Mouse (Mus musculus): Measurements from ENCODE around the gene Spata16. TPM values are rescaled to one million over a fixed set of nuclear protein-coding genes. Genes with fewer than 3 reads are reported as not detected.

The Spata16 gene
- polyA plus RNA-seq, 1 experiment from 2014 or later = not detected

- H3K4me1 ChIP-seq (ENCODE audit: control insufficient read depth, low read depth, low read length) = no peaks in the 10 kb centered on the region
- no peak for ATAC-seq (ENCODE audit: low read depth)
- H3K36me3 ChIP-seq (ENCODE audit: control insufficient read depth, insufficient read depth) = no peaks in the 10 kb centered on the region
- no peak overlapping the region for H3K4me3 ChIP-seq (ENCODE audit: low read depth, low read length)
- H3K27me3 ChIP-seq (ENCODE audit: control insufficient read depth, insufficient read depth, low read depth, low read length) = no peaks in the 10 kb centered on the region
- no peaks in the 10 kb centered on the region for H3K9me3 ChIP-seq (replicated peaks; ENCODE audit: control insufficient read depth, low read length)
- H3K9ac ChIP-seq (ENCODE audit: low read depth, low read length) = no peak overlapping the region
- no peak overlapping the region for H3K27ac ChIP-seq (ENCODE audit: low read length)
- no peak overlapping the region for H3K4me2 ChIP-seq (ENCODE audit: low read depth, low read length)
Measured at GRCm38 (mm10) chr3:26850207-26850606, 212.8 kb downstream of the Spata16 start.

GRCm38 (mm10) chr3:26850691-26851563 lies 213.5 kb downstream of the Spata16 start:
- H3K4me2 ChIP-seq (ENCODE audit: low read depth, low read length) = no peak overlapping the region
- H3K4me3 ChIP-seq (ENCODE audit: low read depth, low read length) = no peak overlapping the region
- H3K36me3 ChIP-seq (ENCODE audit: control insufficient read depth, insufficient read depth) = no peaks in the 10 kb centered on the region
- H3K27me3 ChIP-seq (ENCODE audit: control insufficient read depth, insufficient read depth, low read depth, low read length) = no peaks in the 10 kb centered on the region
- H3K4me1 ChIP-seq (ENCODE audit: control insufficient read depth, low read depth, low read length) = no peaks in the 10 kb centered on the region
- 55% methylated on average over 9 of the region's 9 CpGs for WGBS (ENCODE audit: insufficient replicate concordance)
- no peak for ATAC-seq (ENCODE audit: low read depth)
- H3K27ac ChIP-seq (ENCODE audit: low read length) = no peak overlapping the region
- H3K9ac ChIP-seq (ENCODE audit: low read depth, low read length) = no peak overlapping the region
- no peaks in the 10 kb centered on the region for H3K9me3 ChIP-seq (replicated peaks; ENCODE audit: control insufficient read depth, low read length)

GRCm38 (mm10) chr3:26853557-26853956 lies 216.1 kb downstream of the Spata16 start:
- H3K36me3 ChIP-seq (ENCODE audit: control insufficient read depth, insufficient read depth) = no peaks in the 10 kb centered on the region
- H3K9me3 ChIP-seq (replicated peaks; ENCODE audit: control insufficient read depth, low read length) = no peaks in the 10 kb centered on the region
- WGBS (ENCODE audit: insufficient replicate concordance) = 57% methylated on average over 5 of the region's 5 CpGs
- ATAC-seq (ENCODE audit: low read depth) = no peak
- no peak overlapping the region for H3K9ac ChIP-seq (ENCODE audit: low read depth, low read length)
- no peaks in the 10 kb centered on the region for H3K4me1 ChIP-seq (ENCODE audit: control insufficient read depth, low read depth, low read length)
- no peak overlapping the region for H3K4me2 ChIP-seq (ENCODE audit: low read depth, low read length)
- H3K27ac ChIP-seq (ENCODE audit: low read length) = no peak overlapping the region
- H3K4me3 ChIP-seq (ENCODE audit: low read depth, low read length) = no peak overlapping the region
- H3K27me3 ChIP-seq (ENCODE audit: control insufficient read depth, insufficient read depth, low read depth, low read length) = no peaks in the 10 kb centered on the region

- Histone ChIP-seq H3K4me3 (ENCODE audit: low read depth, low read length) (no peak overlapping the region), H3K27me3 (ENCODE audit: control insufficient read depth, insufficient read depth, low read depth, low read length) (no peaks in the 10 kb centered on the region), H3K4me1 (ENCODE audit: control insufficient read depth, low read depth, low read length) (no peaks in the 10 kb centered on the region), H3K36me3 (ENCODE audit: control insufficient read depth, insufficient read depth) (no peaks in the 10 kb centered on the region), H3K27ac (ENCODE audit: low read length) (no peak overlapping the region), H3K4me2 (ENCODE audit: low read depth, low read length) (no peak overlapping the region), H3K9me3 (replicated peaks; ENCODE audit: control insufficient read depth, low read length) (no peaks in the 10 kb centered on the region), H3K9ac (ENCODE audit: low read depth, low read length) (no peak overlapping the region)
- 48% methylated on average over 2 of the region's 2 CpGs for WGBS (ENCODE audit: insufficient replicate concordance)
- ATAC-seq (ENCODE audit: low read depth) = no peak
Measured at GRCm38 (mm10) chr3:26874706-26875105, 237.3 kb downstream of the Spata16 start.

GRCm38 (mm10) chr3:26877291-26877690 lies 239.9 kb downstream of the Spata16 start:
- Histone ChIP-seq H3K4me1 (ENCODE audit: control insufficient read depth, low read depth, low read length) (no peaks in the 10 kb centered on the region), H3K27ac (ENCODE audit: low read length) (no peak overlapping the region), H3K9me3 (replicated peaks; ENCODE audit: control insufficient read depth, low read length) (peaks cover 2% of the 10 kb centered on the region; the same call in 1 of the 2 replicates), H3K9ac (ENCODE audit: low read depth, low read length) (no peak overlapping the region), H3K4me3 (ENCODE audit: low read depth, low read length) (no peak overlapping the region), H3K27me3 (ENCODE audit: control insufficient read depth, insufficient read depth, low read depth, low read length) (no peaks in the 10 kb centered on the region), H3K36me3 (ENCODE audit: control insufficient read depth, insufficient read depth) (no peaks in the 10 kb centered on the region), H3K4me2 (ENCODE audit: low read depth, low read length) (no peak overlapping the region)
- 47% methylated on average over 2 of the region's 2 CpGs for WGBS (ENCODE audit: insufficient replicate concordance)
- ATAC-seq (ENCODE audit: low read depth) = no peak

GRCm38 (mm10) chr3:26916607-26917006 lies 279.2 kb downstream of the Spata16 start:
- Histone ChIP-seq H3K9me3 (replicated peaks; ENCODE audit: control insufficient read depth, low read length) (no peaks in the 10 kb centered on the region), H3K4me3 (ENCODE audit: low read depth, low read length) (no peak overlapping the region), H3K4me1 (ENCODE audit: control insufficient read depth, low read depth, low read length) (no peaks in the 10 kb centered on the region), H3K27ac (ENCODE audit: low read length) (no peak overlapping the region), H3K9ac (ENCODE audit: low read depth, low read length) (no peak overlapping the region), H3K27me3 (ENCODE audit: control insufficient read depth, insufficient read depth, low read depth, low read length) (no peaks in the 10 kb centered on the region), H3K4me2 (ENCODE audit: low read depth, low read length) (no peak overlapping the region), H3K36me3 (ENCODE audit: control insufficient read depth, insufficient read depth) (no peaks in the 10 kb centered on the region)
- WGBS (ENCODE audit: insufficient replicate concordance) = 43% methylated on average over 1 of the region's 1 CpGs
- no peak for ATAC-seq (ENCODE audit: low read depth)

GRCm38 (mm10) chr3:26920986-26921385 lies 283.6 kb downstream of the Spata16 start:
- no peaks in the 10 kb centered on the region for H3K36me3 ChIP-seq (ENCODE audit: control insufficient read depth, insufficient read depth)
- no peak overlapping the region for H3K4me2 ChIP-seq (ENCODE audit: low read depth, low read length)
- H3K27me3 ChIP-seq (ENCODE audit: control insufficient read depth, insufficient read depth, low read depth, low read length) = no peaks in the 10 kb centered on the region
- no peak overlapping the region for H3K27ac ChIP-seq (ENCODE audit: low read length)
- ATAC-seq (ENCODE audit: low read depth) = no peak
- H3K9ac ChIP-seq (ENCODE audit: low read depth, low read length) = no peak overlapping the region
- WGBS (ENCODE audit: insufficient replicate concordance) = 35% methylated on average over 7 of the region's 7 CpGs
- no peaks in the 10 kb centered on the region; the same call in 1 of the 2 replicates for H3K9me3 ChIP-seq (replicated peaks; ENCODE audit: control insufficient read depth, low read length)
- no peaks in the 10 kb centered on the region for H3K4me1 ChIP-seq (ENCODE audit: control insufficient read depth, low read depth, low read length)
- no peak overlapping the region for H3K4me3 ChIP-seq (ENCODE audit: low read depth, low read length)

GRCm38 (mm10) chr3:26921576-26921975 lies 284.2 kb downstream of the Spata16 start:
- no peak overlapping the region for H3K9ac ChIP-seq (ENCODE audit: low read depth, low read length)
- no peaks in the 10 kb centered on the region for H3K36me3 ChIP-seq (ENCODE audit: control insufficient read depth, insufficient read depth)
- ATAC-seq (ENCODE audit: low read depth) = no peak
- no peaks in the 10 kb centered on the region for H3K27me3 ChIP-seq (ENCODE audit: control insufficient read depth, insufficient read depth, low read depth, low read length)
- 64% methylated on average over 2 of the region's 2 CpGs for WGBS (ENCODE audit: insufficient replicate concordance)
- no peak overlapping the region for H3K4me2 ChIP-seq (ENCODE audit: low read depth, low read length)
- H3K27ac ChIP-seq (ENCODE audit: low read length) = no peak overlapping the region
- no peaks in the 10 kb centered on the region for H3K4me1 ChIP-seq (ENCODE audit: control insufficient read depth, low read depth, low read length)
- no peak overlapping the region for H3K4me3 ChIP-seq (ENCODE audit: low read depth, low read length)
- H3K9me3 ChIP-seq (replicated peaks; ENCODE audit: control insufficient read depth, low read length) = no peaks in the 10 kb centered on the region; the same call in 1 of the 2 replicates

- no peak overlapping the region for H3K27ac ChIP-seq (ENCODE audit: low read length)
- WGBS (ENCODE audit: insufficient replicate concordance) = 53% methylated on average over 5 of the region's 5 CpGs
Measured at GRCm38 (mm10) chr3:26923391-26923790, 286.0 kb downstream of the Spata16 start.

More at GRCm38 (mm10) chr3:26923391-26923790, 286.0 kb downstream of the Spata16 start:
- Histone ChIP-seq H3K9ac (ENCODE audit: low read depth, low read length) (no peak overlapping the region), H3K4me3 (ENCODE audit: low read depth, low read length) (no peak overlapping the region), H3K27me3 (ENCODE audit: control insufficient read depth, insufficient read depth, low read depth, low read length) (no peaks in the 10 kb centered on the region), H3K4me2 (ENCODE audit: low read depth, low read length) (no peak overlapping the region), H3K4me1 (ENCODE audit: control insufficient read depth, low read depth, low read length) (no peaks in the 10 kb centered on the region), H3K9me3 (replicated peaks; ENCODE audit: control insufficient read depth, low read length) (no peaks in the 10 kb centered on the region; the same call in 1 of the 2 replicates), H3K36me3 (ENCODE audit: control insufficient read depth, insufficient read depth) (no peaks in the 10 kb centered on the region)
- ATAC-seq (ENCODE audit: low read depth) = no peak

Measured in liver, embryonic 16.5 days (tissue).